Mouse (Mus musculus): ENCODE data around the gene Acox1.

GRCm38 (mm10) chr11:116131349-116132170, 67.3 kb downstream of the Acox1 start:
- TF ChIP-seq CTCF (conservative IDR thresholded peaks at IDR 0.05; ENCODE audit: insufficient read depth, insufficient read length, low read depth, low read length) (no peak), POLR2A (IDR thresholded peaks at IDR 0.05; ENCODE audit: low read depth, low read length) (no peak)
